Mouse (Mus musculus): ENCODE results near the gene Sdc1. TPM values are rescaled to one million over a fixed set of nuclear protein-coding genes. Genes with fewer than 3 reads are reported as not detected.

The Sdc1 gene
- polyA plus RNA-seq (2015; fragmentation: Nextera tagmentation; extraction: Ambion mirVana) = 101 and 116 TPM in 2 replicates

DNA sequence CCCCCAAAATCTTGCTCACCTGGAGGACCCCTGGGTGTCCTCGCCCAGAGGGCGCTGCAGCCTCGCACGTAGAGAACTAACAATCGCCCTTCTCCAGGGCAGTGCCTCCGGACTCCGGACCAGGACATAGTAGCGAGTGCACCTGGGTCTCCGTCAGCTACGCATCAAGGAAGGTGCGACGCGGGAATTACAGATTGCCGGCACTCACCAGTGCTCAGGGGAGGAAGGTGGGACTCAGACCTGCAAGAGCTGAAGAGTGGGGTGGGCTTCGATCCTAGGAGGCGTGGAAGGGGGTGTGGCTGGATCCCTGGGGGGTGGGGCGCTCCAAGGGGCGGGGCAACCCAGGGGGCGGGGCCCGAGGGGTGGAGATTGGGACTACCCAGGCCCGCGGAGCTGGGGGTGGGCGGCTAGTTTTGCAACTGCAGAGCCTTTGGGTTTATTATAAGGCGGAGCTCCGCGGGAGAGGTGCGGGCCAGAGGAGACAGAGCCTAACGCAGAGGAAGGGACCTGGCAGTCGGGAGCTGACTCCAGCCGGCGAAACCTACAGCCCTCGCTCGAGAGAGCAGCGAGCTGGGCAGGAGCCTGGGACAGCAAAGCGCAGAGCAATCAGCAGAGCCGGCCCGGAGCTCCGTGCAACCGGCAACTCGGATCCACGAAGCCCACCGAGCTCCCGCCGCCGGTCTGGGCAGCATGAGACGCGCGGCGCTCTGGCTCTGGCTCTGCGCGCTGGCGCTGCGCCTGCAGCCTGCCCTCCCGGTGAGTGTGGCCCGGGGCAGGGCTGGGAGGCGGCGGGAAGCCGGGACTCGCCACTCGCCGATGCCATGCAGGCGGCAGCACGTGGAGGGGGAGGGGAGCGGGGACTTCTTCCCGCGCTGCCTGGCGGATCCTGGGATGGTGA, at the start of gene Sdc1:
Sdc1 (plus strand) TSS at position 378 of the 898 bp plus-strand sequence.
- Histone ChIP-seq H3K27ac (ENCODE audit: low read depth) (peak within 1 kb of the TSS; percentile 80), H3K27me3 (ENCODE audit: insufficient read depth, low read length) (peaks cover 18% of the 10 kb centered on the region), H3K36me3 (replicated peaks; ENCODE audit: insufficient read depth, low read length) (no peaks in the 10 kb centered on the region), H3K4me3 (ENCODE audit: low read depth, low read length) (peak within 1 kb of the TSS; percentile 75), H3K4me1 (ENCODE audit: insufficient read depth) (peaks cover 18% of the 10 kb centered on the region), H3K9ac (replicated peaks) (peak within 1 kb of the TSS; percentile 79), H3K4me2 (ENCODE audit: low read depth, low read length) (peak within 1 kb of the TSS; percentile 95), H3K9me3 (ENCODE audit: low read length) (no peaks in the 10 kb centered on the region)
- DNase-seq (peak; percentile 88), ATAC-seq (peak; percentile 86)
- TF ChIP-seq EP300 (IDR thresholded peaks at IDR 0.05; ENCODE audit: low read depth) = no peak
- peak; percentile 59 for TF ChIP-seq CTCF (IDR thresholded peaks at IDR 0.05; ENCODE audit: low read depth)
- under 1% methylated on average over 61 of the region's 67 CpGs for WGBS (ENCODE audit: insufficient replicate concordance)

GRCm38 (mm10) chr12:8726890-8727289, 44.2 kb upstream of the Sdc1 start:
- peaks cover 50% of the 10 kb centered on the region for H3K36me3 ChIP-seq (replicated peaks; ENCODE audit: insufficient read depth, low read length)
- H3K4me2 ChIP-seq (ENCODE audit: low read depth, low read length) = no peak overlapping the region
- ATAC-seq = no peak
- H3K4me3 ChIP-seq (ENCODE audit: low read depth, low read length) = no peak overlapping the region
- WGBS (ENCODE audit: insufficient replicate concordance) = 63% methylated on average over 1 of the region's 1 CpGs
- TF ChIP-seq EP300 (IDR thresholded peaks at IDR 0.05; ENCODE audit: low read depth) (no peak), CTCF (IDR thresholded peaks at IDR 0.05; ENCODE audit: low read depth) (0 out of 2 replicates have a peak, but pooled peaks have one; percentile 12)
- DNase-seq = no peak
- H3K27me3 ChIP-seq (ENCODE audit: insufficient read depth, low read length) = no peaks in the 10 kb centered on the region
- no peak overlapping the region for H3K9ac ChIP-seq (replicated peaks)
- no peaks in the 10 kb centered on the region for H3K4me1 ChIP-seq (ENCODE audit: insufficient read depth)
- H3K9me3 ChIP-seq (ENCODE audit: low read length) = no peaks in the 10 kb centered on the region
- no peak overlapping the region for H3K27ac ChIP-seq (ENCODE audit: low read depth)

- WGBS (ENCODE audit: insufficient replicate concordance) = 86% methylated on average over 2 of the region's 2 CpGs
- ATAC-seq = no peak
- Histone ChIP-seq H3K4me2 (ENCODE audit: low read depth, low read length) (no peak overlapping the region), H3K36me3 (replicated peaks; ENCODE audit: insufficient read depth, low read length) (peaks cover 46% of the 10 kb centered on the region), H3K27ac (ENCODE audit: low read depth) (no peak overlapping the region), H3K4me3 (ENCODE audit: low read depth, low read length) (no peak overlapping the region), H3K9ac (replicated peaks) (no peak overlapping the region), H3K27me3 (ENCODE audit: insufficient read depth, low read length) (no peaks in the 10 kb centered on the region), H3K9me3 (ENCODE audit: low read length) (no peaks in the 10 kb centered on the region), H3K4me1 (ENCODE audit: insufficient read depth) (no peaks in the 10 kb centered on the region)
- DNase-seq = no peak
- TF ChIP-seq CTCF (IDR thresholded peaks at IDR 0.05; ENCODE audit: low read depth) (no peak), EP300 (IDR thresholded peaks at IDR 0.05; ENCODE audit: low read depth) (no peak)
These were observed 42.4 kb upstream of the Sdc1 start for GRCm38 (mm10) chr12:8728739-8729138.

DNA sequence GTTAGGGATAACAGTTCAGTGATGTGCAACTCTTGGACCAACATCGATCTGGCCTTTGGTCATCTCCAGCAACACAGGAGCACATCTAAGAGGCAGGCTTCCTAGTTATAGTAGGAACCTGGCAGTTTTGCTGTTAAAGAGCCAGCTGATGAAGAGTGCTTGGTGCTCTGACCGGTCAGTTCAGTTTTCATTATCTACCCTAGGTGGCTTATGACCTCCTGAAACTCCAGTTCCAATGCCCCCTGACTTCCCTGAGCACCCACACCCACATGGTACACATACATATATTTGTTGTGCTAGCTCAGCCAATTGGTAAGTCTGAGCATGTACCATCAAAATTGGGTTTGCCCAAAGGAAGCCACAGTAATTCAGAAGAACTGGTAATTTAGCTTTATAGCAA, 17.5 kb upstream of the Sdc1 start:
- Histone ChIP-seq H3K27me3 (ENCODE audit: insufficient read depth, low read length) (no peaks in the 10 kb centered on the region), H3K9me3 (ENCODE audit: low read length) (no peaks in the 10 kb centered on the region), H3K4me2 (ENCODE audit: low read depth, low read length) (no peak overlapping the region), H3K27ac (ENCODE audit: low read depth) (no peak overlapping the region), H3K4me3 (ENCODE audit: low read depth, low read length) (no peak overlapping the region), H3K9ac (replicated peaks) (no peak overlapping the region), H3K36me3 (replicated peaks; ENCODE audit: insufficient read depth, low read length) (peaks cover 35% of the 10 kb centered on the region), H3K4me1 (ENCODE audit: insufficient read depth) (no peaks in the 10 kb centered on the region)
- 88% methylated on average over 2 of the region's 2 CpGs for WGBS (ENCODE audit: insufficient replicate concordance)
- no peak for DNase-seq
- no peak for ATAC-seq
- TF ChIP-seq EP300 (IDR thresholded peaks at IDR 0.05; ENCODE audit: low read depth) (no peak), CTCF (IDR thresholded peaks at IDR 0.05; ENCODE audit: low read depth) (no peak)

DNA sequence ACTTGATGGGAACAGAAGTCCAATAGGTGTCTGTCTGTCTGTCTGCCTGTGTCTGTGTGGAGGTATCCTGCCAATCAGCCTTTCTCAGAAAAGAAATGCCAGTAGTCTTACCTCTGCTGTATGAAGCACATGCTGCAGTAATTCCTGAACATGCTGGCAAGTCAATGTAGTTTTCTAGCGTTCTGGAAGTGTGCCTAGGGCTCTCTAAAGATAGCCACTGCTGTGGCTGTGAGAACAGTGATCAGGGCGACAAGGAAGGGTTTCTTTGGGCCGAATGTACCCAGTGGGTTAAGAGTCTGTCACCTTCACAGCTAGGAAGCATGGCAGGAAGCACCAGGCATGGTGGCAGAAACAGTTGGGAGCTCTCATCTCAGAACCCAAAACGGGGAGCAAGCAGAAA, 17.0 kb upstream of the Sdc1 start:
- no peak overlapping the region for H3K4me3 ChIP-seq (ENCODE audit: low read depth, low read length)

DNA sequence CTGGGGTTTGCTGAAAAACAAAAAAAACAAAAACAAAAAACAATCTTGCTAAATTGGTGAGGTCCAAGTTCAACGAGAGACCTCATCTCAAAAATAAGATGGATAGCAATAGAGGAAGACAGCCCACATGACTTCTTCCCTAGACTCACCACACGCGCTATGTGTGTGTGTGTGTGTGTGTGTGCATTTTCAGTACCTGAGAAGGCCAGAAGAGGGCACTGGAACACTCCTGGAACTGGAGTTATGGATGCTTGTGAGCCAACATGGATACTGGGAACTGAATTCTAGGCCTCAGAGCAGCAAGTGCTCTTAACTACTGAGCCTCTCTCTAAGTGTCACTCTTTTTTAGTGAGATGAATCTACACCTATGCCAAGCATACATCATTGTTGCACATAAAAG, 13.1 kb upstream of the Sdc1 start:
- H3K9me3 ChIP-seq (ENCODE audit: low read length) = no peaks in the 10 kb centered on the region
- H3K4me1 ChIP-seq (ENCODE audit: insufficient read depth) = no peaks in the 10 kb centered on the region
- DNase-seq (no peak), ATAC-seq (no peak)
- H3K27me3 ChIP-seq (ENCODE audit: insufficient read depth, low read length) = no peaks in the 10 kb centered on the region
- 95% methylated on average over 3 of the region's 3 CpGs for WGBS (ENCODE audit: insufficient replicate concordance)
- H3K36me3 ChIP-seq (replicated peaks; ENCODE audit: insufficient read depth, low read length) = peaks cover 11% of the 10 kb centered on the region; the same call in 1 of the 2 replicates
- H3K9ac ChIP-seq (replicated peaks) = no peak overlapping the region
- H3K27ac ChIP-seq (ENCODE audit: low read depth) = no peak overlapping the region
- no peak overlapping the region for H3K4me3 ChIP-seq (ENCODE audit: low read depth, low read length)
- no peak for TF ChIP-seq EP300 (IDR thresholded peaks at IDR 0.05; ENCODE audit: low read depth)
- peak; percentile 34 for TF ChIP-seq CTCF (IDR thresholded peaks at IDR 0.05; ENCODE audit: low read depth)
- H3K4me2 ChIP-seq (ENCODE audit: low read depth, low read length) = no peak overlapping the region

More for the DNA sequence above, 17.0 kb upstream of the Sdc1 start:
- no peak for ATAC-seq
- 86% methylated on average over 4 of the region's 4 CpGs for WGBS (ENCODE audit: insufficient replicate concordance)
- no peak for DNase-seq
- Histone ChIP-seq H3K4me2 (ENCODE audit: low read depth, low read length) (no peak overlapping the region), H3K27me3 (ENCODE audit: insufficient read depth, low read length) (no peaks in the 10 kb centered on the region), H3K27ac (ENCODE audit: low read depth) (no peak overlapping the region), H3K9me3 (ENCODE audit: low read length) (no peaks in the 10 kb centered on the region), H3K4me1 (ENCODE audit: insufficient read depth) (no peaks in the 10 kb centered on the region), H3K9ac (replicated peaks) (no peak overlapping the region), H3K36me3 (replicated peaks; ENCODE audit: insufficient read depth, low read length) (peaks cover 31% of the 10 kb centered on the region)
- TF ChIP-seq CTCF (IDR thresholded peaks at IDR 0.05; ENCODE audit: low read depth) (no peak), EP300 (IDR thresholded peaks at IDR 0.05; ENCODE audit: low read depth) (no peak)

Measured in liver, postnatal 0 days (tissue).